Mouse (Mus musculus) CH12F3 (cell line): Measurements from ENCODE around the gene Zfp217.

ENCODE experiments used
- in situ Hi-C: fragments of 300-500 bp; cut with MboI; formaldehyde crosslinking; loops from 2 replicates; pipeline ENCODE4 v1.14.3; 2020; ENCODE audit warnings: low sequenced_read_pairs

The Zfp217 gene

GRCm38 (mm10) chr2:170159795-170160568, 12.1 kb upstream of the Zfp217 start:
- in situ Hi-C loops, result no loop called here

GRCm38 (mm10) chr2:170158987-170159386, 11.1 kb upstream of the Zfp217 start:
- in situ Hi-C loops, result no loop called here

GRCm38 (mm10) chr2:170158251-170158650, 10.3 kb upstream of the Zfp217 start:
- in situ Hi-C loops, result no loop called here

- in situ Hi-C loops, result no loop called here
Measured at GRCm38 (mm10) chr2:170157280-170158200, 9.6 kb upstream of the Zfp217 start.

- in situ Hi-C loops, result no loop called here
Measured at GRCm38 (mm10) chr2:170155089-170155740, 7.3 kb upstream of the Zfp217 start.

- in situ Hi-C loops, result no loop called here
Measured at GRCm38 (mm10) chr2:170154738-170155088, 6.8 kb upstream of the Zfp217 start.

GRCm38 (mm10) chr2:170154301-170154721, 6.4 kb upstream of the Zfp217 start:
- in situ Hi-C loops, result no loop called here

- in situ Hi-C loops, result no loop called here
Measured at GRCm38 (mm10) chr2:170153421-170154271, 5.7 kb upstream of the Zfp217 start.

GRCm38 (mm10) chr2:170152856-170153255, 5.0 kb upstream of the Zfp217 start:
- in situ Hi-C loops, result no loop called here

GRCm38 (mm10) chr2:170152036-170152686, 4.3 kb upstream of the Zfp217 start:
- in situ Hi-C loops, result no loop called here

GRCm38 (mm10) chr2:170151470-170151869, 3.6 kb upstream of the Zfp217 start:
- in situ Hi-C loops, result no loop called here

- in situ Hi-C loops, result no loop called here
Measured at GRCm38 (mm10) chr2:170148828-170149227, 925 bp upstream of the Zfp217 start.

GRCm38 (mm10) chr2:170147170-170147569, 733 bp downstream of the Zfp217 start:
- in situ Hi-C loops, result no loop called here

GRCm38 (mm10) chr2:170144343-170144742, 3.6 kb downstream of the Zfp217 start:
- in situ Hi-C loops, result no loop called here

- in situ Hi-C loops, result no loop called here
Measured at GRCm38 (mm10) chr2:170143861-170144260, 4.0 kb downstream of the Zfp217 start.

- in situ Hi-C loops, result no loop called here
Measured at GRCm38 (mm10) chr2:170142542-170142941, 5.4 kb downstream of the Zfp217 start.

GRCm38 (mm10) chr2:170141481-170141880, 6.4 kb downstream of the Zfp217 start:
- in situ Hi-C loops, result no loop called here

- in situ Hi-C loops, result no loop called here
Measured at GRCm38 (mm10) chr2:170139411-170140046, 8.4 kb downstream of the Zfp217 start.

GRCm38 (mm10) chr2:170136928-170137327, 11.0 kb downstream of the Zfp217 start:
- in situ Hi-C loops, result no loop called here
